Mouse (Mus musculus): ENCODE results near the gene Itgb1bp1.

DNA sequence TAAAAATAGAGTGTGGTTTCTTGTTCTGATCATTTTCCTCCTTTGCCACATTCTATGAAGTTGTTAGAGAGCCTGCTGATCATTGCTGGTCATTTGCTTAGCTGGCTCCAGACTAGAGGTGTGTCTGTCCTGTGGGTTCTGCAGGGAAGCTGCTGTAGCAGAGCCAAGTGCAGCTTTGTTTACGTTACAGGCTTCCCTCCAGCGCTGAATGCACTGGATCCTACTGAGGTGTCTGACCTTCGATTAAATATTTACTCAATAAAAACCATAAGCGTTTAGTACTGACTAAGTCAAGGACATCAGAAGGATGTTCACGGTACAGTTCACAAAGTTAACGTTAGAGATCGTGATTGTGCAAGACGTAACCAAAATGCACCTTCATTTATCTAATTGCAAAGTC lies 15.8 kb upstream of the Itgb1bp1 start:
- no peak for TF ChIP-seq CTCF (IDR thresholded peaks at IDR 0.05; ENCODE audit: low read depth)
- no peak for TF ChIP-seq EP300 (IDR thresholded peaks at IDR 0.05; ENCODE audit: low read depth)

Data from heart, postnatal 0 days (tissue).